Mouse (Mus musculus) bone marrow macrophage, adult 2 months (primary cell): ENCODE results near the gene Zmiz2.
"Not testable (repeated sequence)": the region's sequence is repeated elsewhere in the genome, so short reads cannot be mapped to it uniquely, and the experiment has no call there.

Experiments
- CTCF ChIP-seq: IDR thresholded peaks from 2 replicates; pipeline ENCODE4 v1.5.1; 2012; ENCODE audit warnings: low read depth, mild to moderate bottlenecking, low read length, moderate library complexity
- POLR2A ChIP-seq: IDR thresholded peaks from 2 replicates; pipeline ENCODE4 v1.6.1; 2012; ENCODE audit warnings: mild to moderate bottlenecking, low read depth, low read length, borderline replicate concordance

DNA sequence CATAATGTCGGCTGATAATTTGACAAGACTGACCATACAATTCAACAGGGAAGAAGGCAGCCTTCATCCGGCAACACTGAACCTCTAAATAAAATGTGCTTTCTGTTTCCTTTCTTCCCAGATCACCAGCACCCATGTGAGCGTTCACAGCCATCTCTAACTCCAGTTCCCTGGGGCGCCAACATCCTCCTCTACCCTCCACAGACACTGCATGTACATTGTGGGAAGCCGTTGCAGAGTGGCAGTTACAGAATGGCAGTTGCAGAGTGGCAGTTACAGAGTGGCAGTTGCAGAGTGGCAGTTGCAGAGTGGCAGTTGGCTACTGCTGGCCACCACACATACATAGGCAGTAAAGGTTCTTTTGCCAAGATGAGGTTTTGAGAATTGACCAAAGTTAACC lies 59.3 kb downstream of the Zmiz2 start:
- not testable (repeated sequence) for TF ChIP-seq POLR2A, CTCF
